Mouse (Mus musculus) layer of hippocampus, adult 6 months (tissue): ENCODE data around the gene Ube2q1. TPM values are rescaled to one million over a fixed set of nuclear protein-coding genes. Genes with fewer than 3 reads are reported as not detected.

Source experiments
- long read RNA-seq, 2 experiments: library from polyadenylated mRNA; unstranded; transcript quantifications; one replicate each; pipeline ENCODE4 v2.0.0; 2019 to 2020
- polyA plus RNA-seq: library from polyadenylated mRNA; unstranded; fragments of <200 nt; fragmentation: Nextera tagmentation; gene quantifications from 2 replicates; pipeline ENCODE4 v1.2.3, GENCODE M21; 2021

Ube2q1 gene
- 8.2 and 8.7 TPM in 2 replicates for polyA plus RNA-seq
- long read RNA-seq, experiment 1, partial matches to known transcripts, result 13 of 14 reads
- long read RNA-seq, experiment 1, other reads (novel, unspliced or antisense), result 0 of 14 reads
- long read RNA-seq, experiment 2, transcript Ube2q1-201 (13 exons, 3,077 nt), result major isoform, 9 of 22 reads
- long read RNA-seq, experiment 2, partial matches to known transcripts, result 11 of 22 reads
- long read RNA-seq, experiment 2, other reads (novel, unspliced or antisense), result 2 of 22 reads

DNA sequence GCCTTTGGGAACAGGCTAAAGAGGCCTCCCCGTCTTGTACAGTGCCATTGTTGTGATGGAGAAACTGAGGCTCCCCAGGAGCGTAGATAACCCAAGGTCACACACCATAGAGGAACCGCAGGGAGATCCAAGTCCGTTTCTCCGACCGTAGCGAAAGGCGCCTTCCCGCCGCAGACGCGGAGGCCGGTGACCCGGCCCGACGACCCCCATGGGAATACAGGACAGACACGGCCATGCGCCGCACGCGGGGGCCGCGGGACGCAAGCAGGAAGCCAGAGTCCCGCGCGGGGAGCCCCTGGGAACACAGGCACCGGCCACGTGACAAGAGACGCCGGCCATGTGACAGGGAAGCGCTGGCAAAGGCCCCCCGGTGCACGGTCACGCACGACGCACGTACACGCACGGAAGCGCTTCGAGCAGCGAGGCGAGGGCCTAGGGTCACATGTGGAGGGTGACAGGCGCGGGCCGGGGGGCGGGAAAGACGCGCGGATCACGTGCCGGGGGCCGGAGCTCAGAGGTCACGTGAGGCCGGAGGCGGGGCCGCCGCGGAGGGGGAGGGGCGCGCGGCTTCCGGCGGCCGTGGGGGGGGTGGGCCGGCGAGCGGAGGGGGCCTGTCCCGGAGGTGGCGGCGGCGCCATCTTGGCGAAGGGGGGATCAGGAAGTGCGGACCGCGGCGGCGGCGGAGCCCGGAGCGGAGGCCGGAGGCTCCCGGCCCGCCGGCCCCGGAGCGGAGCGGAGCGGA, at the start of gene Ube2q1:
Ube2q1 (plus strand) TSS at position 649 of the 742 bp plus-strand sequence.

DNA sequence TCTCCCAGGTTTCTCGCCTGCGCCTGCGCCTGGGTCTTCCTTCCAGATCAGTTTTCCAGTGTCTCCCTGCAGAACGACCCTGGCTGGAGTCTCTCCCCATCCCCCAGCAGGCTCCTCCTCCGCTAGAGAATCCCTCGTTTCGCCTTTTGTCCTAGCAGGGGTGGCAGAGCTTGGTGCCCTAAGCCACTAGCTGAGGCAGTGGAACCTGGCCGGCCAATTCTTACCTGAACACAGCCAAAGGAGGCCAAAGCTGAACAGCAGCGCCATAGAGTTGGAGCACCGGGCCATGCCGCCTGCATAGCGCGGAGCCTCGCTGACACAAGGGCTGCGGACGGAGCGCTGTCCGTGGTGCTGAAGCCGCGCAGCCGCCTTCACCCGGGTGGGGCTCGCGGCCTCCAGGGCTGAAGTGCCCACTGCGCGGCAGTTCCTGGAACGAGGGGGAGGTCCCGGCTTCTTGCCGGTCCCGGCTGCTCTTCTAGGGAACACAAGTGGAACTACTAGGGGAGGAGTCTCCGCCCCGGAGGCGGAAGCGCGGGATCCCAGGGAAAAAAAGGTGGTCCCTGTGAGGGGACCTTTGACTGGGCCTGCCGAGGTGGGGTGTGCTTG, 9.2 kb upstream of the Ube2q1 start, which contains the start of gene Chrnb2:
Chrnb2 (minus strand) TSS at position 514 of the 606 bp plus-strand sequence.

DNA sequence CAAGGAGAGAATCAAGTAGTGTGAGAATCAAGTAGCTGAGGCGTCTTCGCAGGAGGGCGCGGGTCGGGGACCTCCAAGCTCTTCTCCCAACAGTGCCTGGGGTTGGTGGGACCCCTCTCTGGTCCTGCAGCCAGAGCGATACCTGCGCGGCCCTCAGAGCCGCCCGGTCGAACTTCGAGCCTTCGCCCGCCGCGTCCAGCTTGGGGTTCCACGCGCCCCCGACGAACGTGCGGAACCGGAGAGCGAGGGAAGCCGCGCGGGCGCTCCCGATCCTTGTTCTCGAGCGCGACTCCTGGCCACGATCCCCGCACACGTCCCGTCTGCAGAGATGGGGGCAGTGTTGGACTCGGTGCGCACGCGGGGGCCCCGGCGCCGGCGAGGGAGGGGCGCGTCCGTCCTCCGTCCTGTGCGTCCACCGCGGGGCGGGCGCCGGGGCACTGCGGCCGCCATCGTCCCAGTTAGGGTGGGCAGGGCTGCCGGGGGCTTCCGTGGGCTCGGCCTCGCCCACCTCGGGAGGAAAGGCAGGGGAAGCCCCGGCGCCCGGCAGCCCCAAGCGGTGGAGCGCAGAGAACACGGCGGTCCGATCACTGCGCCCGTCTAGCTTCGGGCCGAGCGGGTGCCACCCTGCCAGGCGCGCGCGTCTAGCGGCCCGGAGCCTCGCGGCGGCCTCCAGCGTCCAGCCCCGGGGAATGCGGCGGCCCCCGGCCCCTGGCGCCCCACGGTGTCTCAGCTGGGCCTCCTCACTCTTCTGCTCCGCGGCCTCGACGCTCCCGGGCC, 57.6 kb downstream of the Ube2q1 start, which contains the start of gene She:
She (plus strand) TSS at position 556 of the 777 bp plus-strand sequence.

Other genes starting within 250 kb of the Ube2q1 start
- 24.4 and 33.5 TPM in 2 replicates for gene Adar, start 58.6 kb upstream of the Ube2q1 start, polyA plus RNA-seq
- gene Chrnb2, start 9.0 kb upstream of the Ube2q1 start, polyA plus RNA-seq, result 12.9 and 20.1 TPM in 2 replicates
- gene She, start 57.8 kb downstream of the Ube2q1 start, polyA plus RNA-seq, result 0.45 and 0.46 TPM in 2 replicates
- 4.1 and 4.7 TPM in 2 replicates for gene Il6ra, start 139.6 kb downstream of the Ube2q1 start, polyA plus RNA-seq
- gene Atp8b2, start 189.9 kb downstream of the Ube2q1 start, polyA plus RNA-seq, result 4.0 and 4.5 TPM in 2 replicates
- gene Hax1, start 225.2 kb downstream of the Ube2q1 start, polyA plus RNA-seq, result 96.3 and 106 TPM in 2 replicates